Mouse (Mus musculus): Measurements from ENCODE around the gene Zfpm1.
A peak's percentile ranks its signal among the peaks of the same experiment; 100 is the strongest.

The Zfpm1 gene

GRCm38 (mm10) chr8:122323951-122324402, 42.0 kb downstream of the Zfpm1 start:
- DNase-seq (ENCODE audit: inconsistent age in 2 of 2, low spot score in 1 of 2), result peak in 1 of 2 experiments; percentile 27

GRCm38 (mm10) chr8:122325196-122325595, 43.3 kb downstream of the Zfpm1 start:
- DNase-seq (ENCODE audit: inconsistent age in 2 of 2, low spot score in 1 of 2), result no peak

GRCm38 (mm10) chr8:122326114-122326542, 44.2 kb downstream of the Zfpm1 start:
- no peak for DNase-seq (ENCODE audit: inconsistent age in 2 of 2, low spot score in 1 of 2)

GRCm38 (mm10) chr8:122329072-122329471, 47.1 kb downstream of the Zfpm1 start:
- no peak for DNase-seq (ENCODE audit: inconsistent age in 2 of 2, low spot score in 1 of 2)

- no peak for DNase-seq (ENCODE audit: inconsistent age in 2 of 2, low spot score in 1 of 2)
Observed at GRCm38 (mm10) chr8:122329553-122330239, 47.8 kb downstream of the Zfpm1 start.

- DNase-seq (ENCODE audit: inconsistent age in 2 of 2, low spot score in 1 of 2), result no peak
Observed at GRCm38 (mm10) chr8:122330446-122331133, 48.6 kb downstream of the Zfpm1 start.

- DNase-seq (ENCODE audit: inconsistent age in 2 of 2, low spot score in 1 of 2), result peak; percentile 56 to 68
Observed at GRCm38 (mm10) chr8:122331134-122331523, 49.2 kb downstream of the Zfpm1 start.

- DNase-seq (ENCODE audit: inconsistent age in 2 of 2, low spot score in 1 of 2), result peak; percentile 86 to 95
Observed at GRCm38 (mm10) chr8:122332753-122333506, 51.0 kb downstream of the Zfpm1 start.

GRCm38 (mm10) chr8:122333531-122333930, 51.6 kb downstream of the Zfpm1 start:
- no peak for DNase-seq (ENCODE audit: inconsistent age in 2 of 2, low spot score in 1 of 2)

GRCm38 (mm10) chr8:122334791-122335490, 53.0 kb downstream of the Zfpm1 start:
- no peak for DNase-seq (ENCODE audit: inconsistent age in 2 of 2, low spot score in 1 of 2)

GRCm38 (mm10) chr8:122335638-122336250, 53.8 kb downstream of the Zfpm1 start:
- DNase-seq (ENCODE audit: inconsistent age in 2 of 2, low spot score in 1 of 2), result peak in 1 of 2 experiments; percentile 23

- peak; percentile 62 to 77 for DNase-seq (ENCODE audit: inconsistent age in 2 of 2, low spot score in 1 of 2)
Observed at GRCm38 (mm10) chr8:122336251-122336910, 54.4 kb downstream of the Zfpm1 start.

- DNase-seq (ENCODE audit: inconsistent age in 2 of 2, low spot score in 1 of 2), result no peak
Observed at GRCm38 (mm10) chr8:122338852-122339251, 56.9 kb downstream of the Zfpm1 start.

- no peak for DNase-seq (ENCODE audit: inconsistent age in 2 of 2, low spot score in 1 of 2)
Observed at GRCm38 (mm10) chr8:122340761-122341160, 58.8 kb downstream of the Zfpm1 start.

GRCm38 (mm10) chr8:122341790-122342189, 59.8 kb downstream of the Zfpm1 start:
- DNase-seq (ENCODE audit: inconsistent age in 2 of 2, low spot score in 1 of 2), result no peak

- no peak for DNase-seq (ENCODE audit: inconsistent age in 2 of 2, low spot score in 1 of 2)
Observed at GRCm38 (mm10) chr8:122342362-122342761, 60.4 kb downstream of the Zfpm1 start.

GRCm38 (mm10) chr8:122342806-122343209, 60.9 kb downstream of the Zfpm1 start:
- DNase-seq (ENCODE audit: inconsistent age in 2 of 2, low spot score in 1 of 2), result peak in 1 of 2 experiments; percentile 49

- no peak for DNase-seq (ENCODE audit: inconsistent age in 2 of 2, low spot score in 1 of 2)
Observed at GRCm38 (mm10) chr8:122343341-122343740, 61.4 kb downstream of the Zfpm1 start.

GRCm38 (mm10) chr8:122343758-122344157, 61.8 kb downstream of the Zfpm1 start:
- DNase-seq (ENCODE audit: inconsistent age in 2 of 2, low spot score in 1 of 2), result peak in 1 of 2 experiments; percentile 48

GRCm38 (mm10) chr8:122344219-122344618, 62.3 kb downstream of the Zfpm1 start:
- no peak for DNase-seq (ENCODE audit: inconsistent age in 2 of 2, low spot score in 1 of 2)
